In genomic region chr1:106241059-106241458, GRCm38 (mm10) we compare ENCODE assay signal across 13 mouse cellular contexts.
DNase-seq lines count a peak whose midpoint lies in the region; ATAC-seq lines count a peak whose summit lies in the region.
"Had no signal": no experiment of that assay in that cellular context is flagged by ENCODE, and none has a peak within 500 bp of the region (broad histone marks: within the 10 kb centered on the region; RNA-seq: fewer than 3 reads in every experiment).

No protein-coding gene starts in this region.

- H3K27me3 ChIP-seq in hindbrain, embryonic 16.5 days (replicated peaks; ENCODE audit: control insufficient read depth, insufficient read depth, low read length) = no peaks in the 10 kb centered on the region
- H3K27me3 ChIP-seq: embryonic facial prominence, embryonic 15.5 days; limb, embryonic 13.5 days had no signal

- DNase-seq in cerebellum, adult 11 months = peak; percentile 26
- no peak for DNase-seq in cerebellum, postnatal 4 days (ENCODE audit: low spot score in 2 of 2)
- peak; percentile 62 for DNase-seq in left cerebral cortex, adult 11 months (ENCODE audit: low spot score)
- DNase-seq in left cerebral cortex, postnatal 36 days (ENCODE audit: low spot score in 2 of 2) = no peak
- DNase-seq in brain, adult 2 months (ENCODE audit: low read depth, low spot score) = peak; percentile 91
- no peak for DNase-seq in retina, embryonic 14.5 days (ENCODE audit: low spot score)
- DNase-seq: adrenal gland, postnatal 25 days; heart, adult 18-20 months; kidney, adult 9 months had no signal

- H3K9ac ChIP-seq in hindbrain, embryonic 16.5 days (ENCODE audit: low read depth, low read length) = no peak overlapping the region
- H3K9ac ChIP-seq: embryonic facial prominence, embryonic 15.5 days; limb, embryonic 13.5 days had no signal

- no peaks in the 10 kb centered on the region for H3K36me3 ChIP-seq in hindbrain, embryonic 16.5 days (ENCODE audit: control insufficient read depth, insufficient read depth, low read length)
- H3K36me3 ChIP-seq: embryonic facial prominence, embryonic 15.5 days; limb, embryonic 13.5 days had no signal

- no peak overlapping the region for H3K4me2 ChIP-seq in hindbrain, embryonic 16.5 days (ENCODE audit: low read length)
- H3K4me2 ChIP-seq: embryonic facial prominence, embryonic 15.5 days; limb, embryonic 13.5 days had no signal

- intact Hi-C loops in left cerebral cortex, postnatal 36 days (cut with DNase I) = loop anchor here (5.0 kb wide), 1 partner anchor 69 kb away; the partner anchor contains the start of gene Phlpp1

- no peak overlapping the region for H3K4me3 ChIP-seq in hindbrain, embryonic 16.5 days (ENCODE audit: low read length)
- H3K4me3 ChIP-seq: embryonic facial prominence, embryonic 15.5 days; limb, embryonic 13.5 days had no signal

- no peaks in the 10 kb centered on the region for H3K9me3 ChIP-seq in hindbrain, embryonic 16.5 days (ENCODE audit: control insufficient read depth, low read length)
- H3K9me3 ChIP-seq: embryonic facial prominence, embryonic 15.5 days had no signal

- peak; percentile 81 for ATAC-seq in hindbrain, embryonic 16.5 days
- no peak for ATAC-seq in inflammation-experienced regulatory T-cells, adult 6 months

- peak overlapping the region; percentile 61 for H3K27ac ChIP-seq in hindbrain, embryonic 16.5 days (ENCODE audit: low read depth, low read length)
- H3K27ac ChIP-seq: limb, embryonic 13.5 days had no signal

- 67% methylated on average over 1 of the region's 1 CpGs for WGBS in hindbrain, embryonic 16.5 days

- H3K4me1 ChIP-seq in hindbrain, embryonic 16.5 days (ENCODE audit: control insufficient read depth, insufficient read depth, low read depth, low read length) = peaks cover 13% of the 10 kb centered on the region

Comparison
In these comparisons a context has a peak if more than half of its experiments do, and no peak if none do; other contexts are left out.
1. DNase-seq: peak in cerebellum, adult 11 months (single experiment), left cerebral cortex, adult 11 months (single experiment) and brain, adult 2 months (single experiment); none in cerebellum, postnatal 4 days (0 of 2), left cerebral cortex, postnatal 36 days (0 of 2) and retina, embryonic 14.5 days (single experiment).